Mouse (Mus musculus): ENCODE measurements at regions not wholly inside any gene's neighbourhood (a gene's known extent, or its start where the extent isn't known, plus 50 kb on each side); places are given as distances from the start of the nearest gene placed in this dataset.

- TF ChIP-seq CTCF (IDR thresholded peaks at IDR 0.05; ENCODE audit: low read depth) (no peak), EP300 (IDR thresholded peaks at IDR 0.05; ENCODE audit: low read depth) (no peak)
Measured at GRCm38 (mm10) chr1:190259576-190259975, 89.1 kb upstream of the Prox1 start.

Data from liver, postnatal 0 days (tissue).